Mouse (Mus musculus) c-Kit-positive CD71-negative TER-119-negative erythroid progenitor cells, embryonic 14.5 days (primary cell): ENCODE results near the gene Bmp2k.
"Not testable (repeated sequence)": the region's sequence is repeated elsewhere in the genome, so short reads cannot be mapped to it uniquely, and the experiment has no call there.

Experiments
- DNase-seq: peaks from one replicate; pipeline ENCODE4 v3.0.0-alpha.2; 2013; ENCODE audit warnings: low read depth

Bmp2k gene

DNA sequence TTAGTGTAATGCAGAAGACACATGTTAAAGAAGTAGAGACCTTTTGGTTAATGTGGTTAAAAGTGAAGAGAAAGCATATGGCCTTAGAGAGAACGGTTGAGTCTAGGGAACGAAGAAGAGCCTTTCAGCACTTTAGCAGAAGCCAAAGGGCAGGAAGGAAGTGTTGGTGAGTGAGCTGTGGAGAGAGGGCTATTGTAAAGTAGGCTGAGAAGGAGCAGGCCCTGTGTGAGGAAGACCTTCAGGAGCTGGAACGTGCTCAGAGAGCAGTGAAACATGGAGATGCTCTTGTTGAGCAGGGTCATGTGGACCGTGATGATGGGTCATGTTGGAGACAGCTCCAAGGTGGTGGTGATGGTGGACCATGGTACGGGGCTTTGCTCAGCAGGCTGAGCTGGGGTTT, 4.8 kb downstream of the Bmp2k start:
- DNase-seq: no peak

DNA sequence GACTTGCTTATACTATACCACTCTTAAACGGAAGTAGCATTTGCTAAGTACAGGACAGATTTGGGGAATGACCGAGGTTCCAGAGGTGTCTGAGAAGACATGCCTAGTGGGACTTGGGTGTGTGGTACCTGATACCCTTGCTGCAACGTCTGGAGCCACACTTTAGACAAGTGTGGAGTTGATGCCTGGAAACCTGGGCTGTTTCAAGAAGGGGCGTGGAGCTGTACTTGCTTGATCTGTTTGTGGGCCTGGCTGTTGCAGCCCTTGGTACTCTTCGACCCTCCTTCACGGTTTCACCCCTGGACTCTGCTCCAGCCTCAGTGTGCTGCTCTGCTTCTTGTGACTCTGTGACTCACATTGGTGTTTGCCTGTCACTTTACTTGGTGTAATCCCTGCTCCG, 5.4 kb downstream of the Bmp2k start:
- no peak for DNase-seq

DNA sequence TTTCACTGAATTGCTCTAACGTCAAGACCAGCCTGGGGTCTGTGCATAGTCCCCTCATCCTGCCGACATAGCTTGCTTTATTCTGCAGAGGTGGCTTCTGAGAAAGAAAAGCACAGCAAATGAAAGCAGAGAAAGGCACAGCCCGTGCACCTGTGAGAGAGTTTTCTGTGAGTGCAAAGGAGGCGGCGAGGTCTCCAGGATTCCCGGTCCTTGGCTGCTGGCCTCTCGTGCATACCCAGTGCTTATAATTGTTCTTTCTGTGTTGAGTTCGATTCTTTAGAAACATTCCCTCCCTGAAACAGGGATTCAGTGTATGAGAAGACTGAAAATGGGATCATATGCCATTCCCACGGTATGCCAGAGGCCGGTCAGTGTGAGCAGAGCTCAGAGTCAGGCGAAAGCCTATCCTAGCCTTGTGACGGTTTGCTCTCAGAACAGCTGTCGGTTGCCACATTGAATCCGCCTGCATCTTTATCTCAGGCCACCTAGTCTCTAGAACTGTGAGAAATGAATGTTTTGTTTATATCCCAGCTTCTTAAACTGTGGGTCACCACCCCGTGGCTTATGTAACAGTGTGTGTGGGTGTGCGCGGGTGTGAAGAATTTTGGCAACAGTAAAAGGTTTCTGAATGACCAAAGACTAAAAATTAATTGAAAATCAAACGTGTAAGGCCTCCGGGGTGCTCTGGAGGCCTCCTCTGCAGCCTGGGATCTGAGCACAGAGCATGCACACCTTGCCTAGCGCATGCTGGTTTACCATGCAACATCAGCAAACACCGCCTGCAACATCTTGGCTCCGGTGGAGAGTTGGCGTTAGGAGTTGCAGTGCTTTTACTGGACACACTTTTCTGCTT, 6.9 kb downstream of the Bmp2k start:
- DNase-seq: no peak

- DNase-seq: no peak
These were observed 8.4 kb downstream of the Bmp2k start for GRCm38 (mm10) chr5:97005891-97006290.

DNA sequence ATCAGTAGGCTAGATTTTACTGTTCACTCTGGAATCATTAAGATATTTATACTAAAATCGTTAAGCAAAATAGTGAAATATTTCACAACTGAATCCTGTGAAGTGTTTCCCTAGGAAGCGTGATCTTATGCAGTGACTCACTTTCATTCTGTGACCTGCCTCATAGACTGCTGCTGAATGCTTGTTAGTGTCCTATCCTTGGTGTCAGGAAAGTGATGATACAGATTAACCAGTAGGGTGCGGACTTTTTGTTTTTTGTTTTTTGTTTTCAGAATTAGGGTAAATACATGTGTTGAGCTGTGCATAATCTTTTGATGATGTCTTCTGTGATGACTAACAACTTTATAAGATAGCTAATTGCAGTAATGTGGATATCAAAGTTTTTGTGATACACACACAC, 9.4 kb downstream of the Bmp2k start:
- no peak for DNase-seq

GRCm38 (mm10) chr5:97007496-97007895, 10.0 kb downstream of the Bmp2k start:
- no peak for DNase-seq

GRCm38 (mm10) chr5:97009140-97009539, 11.7 kb downstream of the Bmp2k start:
- DNase-seq: not testable (repeated sequence)

DNA sequence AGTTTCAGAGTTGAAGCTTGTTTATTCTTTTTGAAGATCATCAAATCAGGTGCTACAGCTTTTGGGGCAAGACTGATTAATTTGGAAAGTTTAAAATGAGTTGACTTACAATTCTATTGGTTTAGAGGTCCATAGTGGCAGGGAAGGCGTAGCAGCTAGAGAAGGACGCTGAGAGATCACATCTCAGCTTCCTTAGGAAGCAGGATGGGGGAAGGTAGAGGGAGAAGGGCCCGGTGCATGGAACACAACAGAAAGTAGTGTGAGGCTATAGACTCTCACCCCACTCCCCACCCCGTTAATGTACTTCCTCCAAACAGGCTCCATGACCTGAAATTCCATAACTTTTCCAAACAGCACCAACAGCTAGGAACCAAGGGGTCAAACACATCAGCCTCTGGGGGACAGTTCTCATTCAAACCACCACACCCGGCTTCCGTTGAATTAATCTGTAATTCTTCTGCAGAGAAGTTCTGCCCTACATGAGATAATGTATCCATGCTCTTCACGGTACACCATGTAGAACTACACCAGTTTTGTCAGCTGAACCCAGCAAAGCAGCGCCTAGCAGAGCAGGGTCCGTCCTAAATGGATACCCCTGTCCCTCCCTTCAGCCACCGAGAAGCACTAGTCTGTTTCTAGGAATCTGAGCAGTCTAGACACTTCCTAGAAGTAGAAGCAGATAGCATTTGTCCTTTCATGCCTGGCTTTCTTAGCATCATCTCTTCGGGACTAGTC, 12.3 kb downstream of the Bmp2k start:
- no peak for DNase-seq

GRCm38 (mm10) chr5:97015781-97016508, 18.5 kb downstream of the Bmp2k start:
- no peak for DNase-seq

GRCm38 (mm10) chr5:97016842-97017577, 19.5 kb downstream of the Bmp2k start:
- no peak for DNase-seq

GRCm38 (mm10) chr5:97022305-97023278, 25.1 kb downstream of the Bmp2k start:
- DNase-seq: no peak

- no peak for DNase-seq
These were observed 27.3 kb downstream of the Bmp2k start for GRCm38 (mm10) chr5:97024834-97025233.

DNA sequence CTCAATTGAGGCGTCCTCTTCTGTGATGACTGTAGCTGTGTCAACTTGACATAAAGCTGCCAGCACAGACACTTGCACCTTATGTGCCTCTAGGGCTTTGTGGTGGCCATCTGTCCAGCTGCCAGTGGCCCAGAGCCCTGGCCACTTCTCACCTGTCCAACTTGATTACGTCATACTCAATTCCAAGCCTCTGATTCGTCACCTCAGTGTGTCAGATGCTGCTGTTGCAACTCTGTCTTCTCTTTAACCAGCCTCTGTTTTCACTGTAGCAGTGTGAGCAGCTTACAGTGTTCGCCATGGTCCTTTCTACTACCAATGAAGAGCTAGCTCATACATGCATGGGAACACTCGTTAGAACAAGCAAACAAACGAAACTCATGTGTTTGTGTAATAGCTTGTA, 28.2 kb downstream of the Bmp2k start:
- no peak for DNase-seq

GRCm38 (mm10) chr5:97028004-97028403, 30.5 kb downstream of the Bmp2k start:
- DNase-seq: no peak

DNA sequence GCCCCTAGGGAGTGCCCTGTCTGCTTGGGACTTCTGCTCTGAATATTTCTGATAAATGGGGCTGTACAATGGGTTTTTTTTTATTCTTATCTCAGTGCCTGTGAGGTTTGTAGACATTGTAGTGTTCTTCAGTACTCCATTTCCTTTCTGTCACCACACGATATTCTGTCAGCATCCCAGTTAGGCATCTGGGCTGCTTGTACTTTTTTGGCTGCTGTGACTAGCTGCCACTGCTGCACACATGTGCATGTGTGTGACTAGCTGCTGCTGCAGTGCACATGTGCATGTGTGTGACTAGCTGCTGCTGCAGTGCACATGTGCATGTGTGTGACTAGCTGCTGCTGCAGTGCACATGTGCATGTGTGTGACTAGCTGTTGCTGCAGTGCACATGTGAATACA, 31.4 kb downstream of the Bmp2k start:
- not testable (repeated sequence) for DNase-seq

DNA sequence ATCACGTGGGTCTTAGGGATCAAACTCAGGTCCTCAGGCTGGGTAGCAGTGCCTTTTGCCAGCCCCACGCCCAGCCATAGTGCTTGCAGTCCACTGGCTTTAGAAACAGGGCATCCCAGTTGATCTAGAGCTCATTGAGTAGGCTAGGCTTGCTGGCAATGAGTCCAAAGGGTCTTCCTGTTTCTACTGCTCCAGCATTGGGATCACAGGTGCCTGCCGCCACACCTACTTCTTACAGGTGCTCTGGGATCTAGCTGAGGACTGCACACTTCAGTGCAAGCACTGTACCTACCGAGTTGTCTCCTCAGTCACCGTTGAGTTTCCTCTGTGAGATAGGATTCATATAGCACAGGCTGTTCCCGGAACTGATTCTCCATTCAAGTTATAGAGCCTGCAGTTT, 34.3 kb downstream of the Bmp2k start:
- DNase-seq: no peak

DNA sequence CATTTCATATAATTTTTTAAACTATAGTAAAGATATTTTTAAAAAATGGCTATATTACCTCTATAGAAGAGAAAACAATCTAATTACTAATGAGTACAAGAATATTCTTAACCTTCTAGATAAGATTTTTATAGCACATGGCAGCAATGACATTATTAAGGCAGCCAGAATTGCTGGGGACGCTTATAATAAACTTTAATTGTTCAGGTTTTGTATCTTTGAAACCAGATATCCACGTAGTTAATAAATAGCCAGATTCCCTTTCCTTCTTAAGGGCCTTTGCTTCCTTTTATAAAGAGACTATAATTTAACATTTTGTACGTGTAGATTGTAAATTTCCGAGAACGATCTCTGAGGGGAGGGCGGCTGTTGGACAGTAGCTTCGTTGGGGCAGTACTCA, 47.8 kb downstream of the Bmp2k start:
- DNase-seq: no peak

GRCm38 (mm10) chr5:97046680-97047079, 49.2 kb downstream of the Bmp2k start:
- no peak for DNase-seq

DNA sequence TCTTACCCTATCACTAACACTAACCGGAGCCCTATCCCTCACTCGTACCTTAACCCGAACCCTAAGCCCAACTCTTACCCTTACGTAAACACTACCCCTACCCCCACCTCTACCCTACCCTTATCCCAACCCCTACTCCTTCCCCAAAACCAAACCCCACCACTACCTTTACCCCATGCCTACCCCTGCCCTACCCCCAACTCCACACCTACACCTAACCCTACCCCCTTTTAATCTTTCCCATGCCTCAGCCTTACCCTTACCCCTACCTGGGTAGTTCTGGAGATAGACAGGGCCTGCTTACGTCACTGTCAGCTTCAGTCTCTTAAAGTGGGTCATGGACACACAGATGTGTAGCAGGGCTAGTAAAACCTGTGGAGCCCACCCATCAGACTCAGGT, 51.4 kb downstream of the Bmp2k start:
- no peak for DNase-seq

DNA sequence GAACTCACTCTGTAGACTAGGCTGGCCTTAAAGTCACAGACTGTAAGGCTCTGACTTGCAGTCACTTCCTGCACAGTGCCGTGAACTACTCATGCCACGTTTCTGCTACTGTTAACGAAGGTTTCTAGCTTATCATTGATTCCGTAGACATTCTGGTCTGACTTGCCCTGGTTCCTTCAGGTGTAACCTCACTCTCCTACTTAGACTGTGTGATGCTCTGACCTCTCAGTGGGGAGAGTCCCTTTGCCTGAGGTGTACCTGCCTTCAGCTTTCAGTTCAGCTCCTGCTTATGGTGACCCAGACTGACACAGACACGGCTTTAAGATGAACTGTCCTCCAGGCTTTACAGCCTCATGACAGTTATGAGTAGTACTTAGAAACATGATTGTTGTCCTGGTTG, 56.7 kb downstream of the Bmp2k start:
- DNase-seq: no peak

DNA sequence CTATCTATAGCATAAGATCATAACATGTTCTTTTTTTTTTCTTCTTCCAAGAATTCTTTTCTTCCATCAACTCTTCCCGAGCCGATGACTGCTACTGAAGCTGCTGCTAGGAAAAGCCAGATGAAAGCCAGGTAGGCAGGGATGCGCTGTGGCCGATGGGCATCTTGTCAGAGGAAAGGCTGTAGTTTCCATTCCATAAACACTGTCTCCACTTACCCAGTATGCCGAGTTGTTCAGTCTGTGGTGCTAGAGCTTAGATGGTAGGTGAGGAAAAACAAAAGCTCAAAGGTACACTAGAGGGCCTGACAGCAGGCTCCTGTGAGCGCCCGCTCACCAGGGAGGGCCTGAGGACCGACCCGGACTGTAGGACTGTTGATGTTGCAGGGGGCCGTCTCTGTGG, 57.3 kb downstream of the Bmp2k start:
- no peak for DNase-seq
